Mouse (Mus musculus) neural tube, embryonic 11.5 days (tissue): ENCODE data around the gene Dagla. TPM values are rescaled to one million over a fixed set of nuclear protein-coding genes. Genes with fewer than 3 reads are reported as not detected.

Experiments used
- ATAC-seq: fragments of 200-750 bp; cut with Nextera tagmentation; 2 replicates; pipeline ENCODE4 v1.8.0; 2017; ENCODE audit warnings: moderate number of reproducible peaks, mild to moderate bottlenecking, moderate TSS enrichment, moderate library complexity; ENCODE audit not compliant: insufficient read depth, low FRiP score, low TSS enrichment
- DNase-seq: peaks from one replicate; pipeline ENCODE4 v3.0.0-alpha.2; 2015; ENCODE audit warnings: low spot score
- H3K27ac ChIP-seq: fragments of 300-500 bp; sonication (generic); 2 replicates; pipeline ENCODE4 v1.5.1; 2014; ENCODE audit warnings: low read depth, mild to moderate bottlenecking, low read length
- H3K27me3 ChIP-seq: fragments of 300-500 bp; sonication (generic); 2 replicates; pipeline ENCODE4 v1.6.1; 2014; ENCODE audit warnings: mild to moderate bottlenecking, low read length, mixed read lengths; ENCODE audit not compliant: control insufficient read depth, insufficient read depth
- H3K36me3 ChIP-seq: fragments of 300-500 bp; sonication (generic); 2 replicates; pipeline ENCODE4 v1.6.1; 2014; ENCODE audit warnings: mild to moderate bottlenecking, low read length, moderate library complexity, mixed read lengths; ENCODE audit not compliant: control insufficient read depth, insufficient read depth
- H3K4me1 ChIP-seq: fragments of 300-500 bp; sonication (generic); 2 replicates; pipeline ENCODE4 v1.6.1; 2014; ENCODE audit warnings: low read length, mixed read lengths; ENCODE audit not compliant: control insufficient read depth, insufficient read depth
- H3K4me2 ChIP-seq: fragments of 300-500 bp; sonication (generic); 2 replicates; pipeline ENCODE4 v1.6.1; 2014; ENCODE audit warnings: low read depth, mild to moderate bottlenecking, moderate library complexity
- H3K4me3 ChIP-seq: fragments of 300-500 bp; sonication (generic); 2 replicates; pipeline ENCODE4 v1.5.1; 2014; ENCODE audit warnings: low read depth, low read length
- H3K9ac ChIP-seq: fragments of 300-500 bp; sonication (generic); 2 replicates; pipeline ENCODE4 v1.6.1; 2014; ENCODE audit warnings: mild to moderate bottlenecking, low read length
- H3K9me3 ChIP-seq: fragments of 300-500 bp; sonication (generic); 2 replicates; pipeline ENCODE4 v1.6.1; 2016; ENCODE audit warnings: low read length; ENCODE audit not compliant: control insufficient read depth
- WGBS: fragments of 180-500 bp; shearing (Covaris S2); extraction: QIAGEN DNeasy Blood & Tissue Kit; methylation state at CpG from one replicate; pipeline ENCODE4 v1.1.7; 2014; 5-methylcytosine and 5-hydroxymethylcytosine counted together
- polyA plus RNA-seq: library from polyadenylated mRNA; unstranded; fragments of >200 nt; fragmentation: Nextera tagmentation; extraction: Ambion mirVana; gene quantifications from 2 replicates; pipeline ENCODE4 v1.2.1, GENCODE M21; 2014

Dagla gene
- polyA plus RNA-seq, 1 experiment from 2014 or later, result 3.2 TPM

DNA sequence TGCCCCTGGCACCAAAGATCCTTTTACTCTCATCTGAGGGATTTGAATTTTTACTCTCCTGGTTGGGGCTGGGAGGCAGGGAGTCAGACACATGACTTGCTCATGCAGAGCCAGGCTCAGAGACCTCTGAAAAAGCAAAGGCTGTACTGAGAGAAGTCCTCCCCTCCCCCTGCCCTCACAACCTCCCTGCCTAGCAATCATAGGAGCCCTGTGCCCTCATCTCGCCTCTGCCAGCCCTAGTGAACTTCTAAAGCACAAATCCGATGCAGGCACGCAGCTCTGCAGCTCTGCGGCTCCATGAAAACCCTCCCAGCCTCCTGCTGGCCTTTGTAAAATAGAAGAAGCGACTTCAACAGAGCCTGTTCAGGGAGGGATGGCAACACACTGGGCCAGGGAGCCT, 34.6 kb upstream of the Dagla start:
- ATAC-seq (no peak), DNase-seq (no peak)
- Histone ChIP-seq H3K27me3 (no peaks in the 10 kb centered on the region), H3K4me2 (no peak overlapping the region), H3K4me1 (no peaks in the 10 kb centered on the region), H3K27ac (no peak overlapping the region), H3K36me3 (no peaks in the 10 kb centered on the region; the same call in 1 of the 2 replicates), H3K9ac (no peak overlapping the region), H3K4me3 (no peak overlapping the region), H3K9me3 (no peaks in the 10 kb centered on the region)
- 19% methylated on average over 5 of the region's 5 CpGs for WGBS

DNA sequence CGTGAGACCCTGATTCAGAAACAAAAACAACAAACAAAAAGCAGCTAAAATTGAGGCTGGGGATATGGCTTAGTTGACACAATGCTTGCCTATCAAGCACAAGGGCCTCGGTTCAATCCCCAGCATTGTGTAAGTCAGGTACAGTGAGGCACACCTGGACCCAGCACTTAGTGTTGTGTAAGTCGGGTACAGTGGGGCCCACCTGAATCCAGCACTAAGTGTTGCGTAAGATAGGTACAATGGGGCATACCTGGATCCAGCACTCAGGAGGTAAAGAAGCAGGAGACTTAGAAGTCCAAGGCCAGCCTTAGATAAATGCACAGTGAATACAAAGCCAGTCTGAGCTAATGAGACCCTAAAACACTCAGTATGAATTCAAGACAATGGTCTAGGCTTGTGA, 34.0 kb upstream of the Dagla start:
- H3K27me3 ChIP-seq, result no peaks in the 10 kb centered on the region

DNA sequence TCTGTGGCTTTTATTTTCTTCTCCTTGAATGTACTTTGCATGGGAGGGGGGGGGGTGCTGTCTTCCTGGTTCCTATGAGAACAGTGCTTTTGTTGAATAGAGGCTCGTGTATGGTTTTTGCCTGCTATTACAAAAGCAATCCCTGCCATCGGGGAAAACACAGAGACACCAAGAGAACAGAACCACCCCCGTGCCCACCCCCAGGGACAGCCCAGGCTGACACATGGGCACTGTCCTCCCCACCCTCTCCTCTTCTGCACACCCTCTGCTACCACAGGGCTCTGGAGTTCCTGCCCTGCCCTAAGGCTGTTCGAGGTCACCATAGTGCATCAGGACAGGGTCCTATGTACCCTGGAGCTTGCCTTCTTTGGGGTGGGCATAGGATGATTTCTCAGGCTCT, 29.8 kb upstream of the Dagla start:
- Histone ChIP-seq H3K4me2 (no peak overlapping the region), H3K27ac (no peak overlapping the region), H3K36me3 (no peaks in the 10 kb centered on the region), H3K27me3 (no peaks in the 10 kb centered on the region), H3K4me1 (no peaks in the 10 kb centered on the region), H3K4me3 (no peak overlapping the region), H3K9ac (no peak overlapping the region), H3K9me3 (no peaks in the 10 kb centered on the region)
- ATAC-seq, result no peak
- WGBS, result 68% methylated on average over 4 of the region's 4 CpGs
- no peak for DNase-seq

More for the DNA sequence above, 34.0 kb upstream of the Dagla start:
- WGBS, result 86% methylated on average over 4 of the region's 4 CpGs
- Histone ChIP-seq H3K4me2 (no peak overlapping the region), H3K9ac (no peak overlapping the region), H3K27ac (no peak overlapping the region), H3K36me3 (no peaks in the 10 kb centered on the region; the same call in 1 of the 2 replicates), H3K4me3 (no peak overlapping the region), H3K9me3 (no peaks in the 10 kb centered on the region), H3K4me1 (no peaks in the 10 kb centered on the region)
- ATAC-seq (no peak), DNase-seq (no peak)

- Histone ChIP-seq H3K27me3 (no peaks in the 10 kb centered on the region), H3K27ac (no peak overlapping the region), H3K4me2 (no peak overlapping the region), H3K4me3 (no peak overlapping the region), H3K4me1 (no peaks in the 10 kb centered on the region), H3K9me3 (no peaks in the 10 kb centered on the region), H3K36me3 (no peaks in the 10 kb centered on the region), H3K9ac (no peak overlapping the region)
- DNase-seq, result peak; percentile 81
- ATAC-seq, result peak; percentile 75
- 39% methylated on average over 9 of the region's 9 CpGs for WGBS
These were observed 29.0 kb upstream of the Dagla start for GRCm38 (mm10) chr19:10333545-10334252.

- H3K27me3 ChIP-seq, result no peaks in the 10 kb centered on the region
These were observed 27.0 kb upstream of the Dagla start for GRCm38 (mm10) chr19:10331706-10332105.

DNA sequence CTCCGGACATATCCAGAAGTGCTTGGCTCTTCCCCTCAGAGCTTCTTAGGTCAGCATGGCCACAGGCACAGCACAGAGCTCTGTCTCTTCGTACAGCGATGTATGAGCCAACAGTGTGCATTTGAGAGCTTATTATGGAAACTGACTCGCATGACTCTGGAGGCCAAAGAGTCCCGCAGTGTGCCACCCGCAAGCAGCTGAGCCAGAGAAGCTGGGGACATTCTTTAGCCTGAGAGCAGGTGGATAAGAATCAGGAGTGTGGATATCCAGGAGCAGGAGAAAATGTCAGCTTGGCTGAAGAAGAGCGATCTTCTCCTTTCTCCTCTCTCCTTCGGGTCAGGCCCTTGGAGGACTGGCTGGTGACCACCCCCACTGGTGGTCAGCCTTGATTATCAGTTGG, 24.4 kb upstream of the Dagla start:
- ATAC-seq (no peak), DNase-seq (no peak)
- 88% methylated on average over 8 of the region's 8 CpGs for WGBS
- H3K4me2 ChIP-seq, result no peak overlapping the region
- no peaks in the 10 kb centered on the region for H3K9me3 ChIP-seq
- no peaks in the 10 kb centered on the region for H3K36me3 ChIP-seq
- H3K9ac ChIP-seq, result no peak overlapping the region
- no peaks in the 10 kb centered on the region for H3K4me1 ChIP-seq
- H3K4me3 ChIP-seq, result no peak overlapping the region
- H3K27ac ChIP-seq, result no peak overlapping the region
- H3K27me3 ChIP-seq, result no peaks in the 10 kb centered on the region

More at GRCm38 (mm10) chr19:10331706-10332105, 27.0 kb upstream of the Dagla start:
- no peaks in the 10 kb centered on the region for H3K36me3 ChIP-seq
- no peak overlapping the region for H3K27ac ChIP-seq
- ATAC-seq (no peak), DNase-seq (no peak)
- H3K4me3 ChIP-seq, result no peak overlapping the region
- no peak overlapping the region for H3K4me2 ChIP-seq
- no peak overlapping the region for H3K9ac ChIP-seq
- WGBS, result 79% methylated on average over 4 of the region's 4 CpGs
- no peaks in the 10 kb centered on the region for H3K4me1 ChIP-seq
- no peaks in the 10 kb centered on the region for H3K9me3 ChIP-seq

DNA sequence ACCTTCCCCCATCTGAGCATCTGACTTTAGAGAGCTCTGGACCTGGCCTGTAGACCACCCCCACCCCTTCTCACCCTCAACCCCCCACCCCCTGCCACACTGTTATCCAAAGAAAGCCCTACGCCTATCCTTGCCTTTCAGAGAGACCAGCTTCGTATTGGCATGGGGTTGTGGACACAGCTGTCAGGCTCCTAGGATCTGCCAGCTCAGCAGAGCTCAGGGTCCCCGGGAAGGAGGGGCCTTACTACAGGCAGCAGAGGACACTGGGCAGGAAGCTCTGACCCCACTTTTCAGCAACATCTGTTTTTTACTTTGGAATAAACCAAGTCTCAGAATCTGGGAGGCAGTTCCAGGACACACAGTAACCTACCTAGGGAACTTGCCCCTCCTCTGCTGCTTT, 21.9 kb upstream of the Dagla start:
- Histone ChIP-seq H3K9ac (no peak overlapping the region), H3K4me3 (no peak overlapping the region), H3K36me3 (no peaks in the 10 kb centered on the region), H3K27me3 (no peaks in the 10 kb centered on the region), H3K4me2 (no peak overlapping the region), H3K27ac (no peak overlapping the region), H3K4me1 (no peaks in the 10 kb centered on the region), H3K9me3 (no peaks in the 10 kb centered on the region)
- ATAC-seq, result no peak
- 34% methylated on average over 3 of the region's 3 CpGs for WGBS
- DNase-seq, result no peak

- Histone ChIP-seq H3K4me1 (no peaks in the 10 kb centered on the region), H3K9ac (no peak overlapping the region), H3K4me2 (no peak overlapping the region), H3K27me3 (no peaks in the 10 kb centered on the region), H3K4me3 (no peak overlapping the region), H3K9me3 (no peaks in the 10 kb centered on the region), H3K27ac (no peak overlapping the region), H3K36me3 (no peaks in the 10 kb centered on the region)
- 81% methylated on average over 5 of the region's 5 CpGs for WGBS
- no peak for DNase-seq
- no peak for ATAC-seq
These were observed 19.2 kb upstream of the Dagla start for GRCm38 (mm10) chr19:10323860-10324259.

- no peak for ATAC-seq
- no peak overlapping the region for H3K4me3 ChIP-seq
- H3K4me2 ChIP-seq, result no peak overlapping the region
- DNase-seq, result no peak
- no peaks in the 10 kb centered on the region for H3K36me3 ChIP-seq
- no peaks in the 10 kb centered on the region for H3K27me3 ChIP-seq
- H3K9me3 ChIP-seq, result no peaks in the 10 kb centered on the region
- H3K27ac ChIP-seq, result no peak overlapping the region
- WGBS, result 44% methylated on average over 9 of the region's 9 CpGs
- H3K9ac ChIP-seq, result no peak overlapping the region
- H3K4me1 ChIP-seq, result no peaks in the 10 kb centered on the region
These were observed 18.7 kb upstream of the Dagla start for GRCm38 (mm10) chr19:10323362-10323837.
